Mouse (Mus musculus) heart, embryonic 11.5 days (tissue): ENCODE measurements around the gene Bfar. TPM values are rescaled to one million over a fixed set of nuclear protein-coding genes. Genes with fewer than 3 reads are reported as not detected.
"Not testable (repeated sequence)": the region's sequence is repeated elsewhere in the genome, so short reads cannot be mapped to it uniquely, and the experiment has no call there.

Experiments used
- ATAC-seq: fragments of 200-750 bp; cut with Nextera tagmentation; replicated peaks from 2 replicates; pipeline ENCODE4 v1.8.0; 2017; ENCODE audit warnings: moderate library complexity; ENCODE audit not compliant: insufficient number of reproducible peaks, low FRiP score, low TSS enrichment
- H3K27ac ChIP-seq: fragments of 300-500 bp; sonication (generic); 2 replicates; pipeline ENCODE4 v1.5.1; 2014; ENCODE audit warnings: mild to moderate bottlenecking, low read depth, low read length
- H3K27me3 ChIP-seq: fragments of 300-500 bp; sonication (generic); 2 replicates; pipeline ENCODE4 v1.6.1; 2014; ENCODE audit warnings: mild to moderate bottlenecking, low read length, mixed read lengths; ENCODE audit not compliant: control insufficient read depth, insufficient read depth
- H3K36me3 ChIP-seq: fragments of 300-500 bp; sonication (generic); 2 replicates; pipeline ENCODE4 v1.6.1; 2014; ENCODE audit warnings: mild to moderate bottlenecking, low read length, moderate library complexity, mixed read lengths; ENCODE audit not compliant: control insufficient read depth, insufficient read depth
- H3K4me1 ChIP-seq: fragments of 300-500 bp; sonication (generic); 2 replicates; pipeline ENCODE4 v1.6.1; 2014; ENCODE audit warnings: low read length; ENCODE audit not compliant: control insufficient read depth, insufficient read depth
- H3K4me2 ChIP-seq: fragments of 300-500 bp; sonication (generic); 2 replicates; pipeline ENCODE4 v1.6.1; 2014; ENCODE audit warnings: mild to moderate bottlenecking, moderate library complexity
- H3K4me3 ChIP-seq: fragments of 300-500 bp; sonication (generic); 2 replicates; pipeline ENCODE4 v1.5.1; 2014; ENCODE audit warnings: low read depth, low read length
- H3K9ac ChIP-seq: fragments of 300-500 bp; sonication (generic); 2 replicates; pipeline ENCODE4 v1.6.1; 2014; ENCODE audit warnings: mild to moderate bottlenecking, low read depth, low read length, moderate library complexity
- H3K9me3 ChIP-seq: fragments of 300-500 bp; sonication (generic); replicated peaks from 2 replicates; pipeline ENCODE4 v1.6.1; 2016; ENCODE audit warnings: low read length; ENCODE audit not compliant: control insufficient read depth
- WGBS: fragments of 180-500 bp; shearing (Covaris S2); extraction: QIAGEN DNeasy Blood & Tissue Kit; methylation state at CpG from one replicate; pipeline ENCODE4 v1.1.7; 2014; ENCODE audit not compliant: insufficient replicate concordance; 5-methylcytosine and 5-hydroxymethylcytosine counted together
- polyA plus RNA-seq: library from polyadenylated mRNA; unstranded; fragments of >200 nt; fragmentation: Nextera tagmentation; extraction: Ambion mirVana; gene quantifications from 2 replicates; pipeline ENCODE4 v1.2.1, GENCODE M21; 2014

Bfar gene
- polyA plus RNA-seq, 1 experiment from 2014 or later, result 35.9 TPM

DNA sequence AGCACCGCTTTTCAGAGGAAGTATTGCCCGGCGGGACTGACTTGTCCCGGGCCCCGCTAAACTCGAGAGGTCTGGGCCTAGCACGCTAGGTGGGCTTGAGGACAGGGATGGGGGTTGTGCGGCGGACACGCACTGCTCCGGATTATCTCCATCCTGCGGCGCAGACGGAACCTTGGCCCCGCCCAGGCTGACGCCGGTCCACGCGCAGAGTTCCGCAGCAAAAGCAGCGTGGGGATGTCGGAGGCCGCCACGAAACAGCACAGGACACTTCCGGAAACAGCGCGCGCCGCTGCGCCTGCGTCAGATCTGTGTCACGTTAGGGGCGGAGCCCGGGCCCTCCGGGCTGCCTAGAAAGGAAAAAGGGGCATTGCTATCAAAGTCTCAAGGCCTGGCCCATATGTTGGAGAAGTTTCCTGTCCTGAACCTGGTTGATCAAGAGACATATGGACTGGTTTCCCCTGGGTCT is 3.7 kb upstream of the Bfar start, which contains the start of gene Parn:
Gene Parn (minus strand): TSS at position 293 of the 466 bp plus-strand sequence.
- no peaks in the 10 kb centered on the region for H3K27me3 ChIP-seq
- ATAC-seq, result peak; percentile 82
- H3K4me2 ChIP-seq, result peak within 1 kb of the TSS; percentile 90
- WGBS, result under 1% methylated on average over 35 of the region's 35 CpGs
- H3K4me1 ChIP-seq, result peaks cover 16% of the 10 kb centered on the region
- no peaks in the 10 kb centered on the region for H3K9me3 ChIP-seq
- H3K9ac ChIP-seq, result peak within 1 kb of the TSS; percentile 85
- H3K36me3 ChIP-seq, result peaks cover 2% of the 10 kb centered on the region
- H3K27ac ChIP-seq, result peak within 1 kb of the TSS; percentile 75
- H3K4me3 ChIP-seq, result peak within 1 kb of the TSS; percentile 78

DNA sequence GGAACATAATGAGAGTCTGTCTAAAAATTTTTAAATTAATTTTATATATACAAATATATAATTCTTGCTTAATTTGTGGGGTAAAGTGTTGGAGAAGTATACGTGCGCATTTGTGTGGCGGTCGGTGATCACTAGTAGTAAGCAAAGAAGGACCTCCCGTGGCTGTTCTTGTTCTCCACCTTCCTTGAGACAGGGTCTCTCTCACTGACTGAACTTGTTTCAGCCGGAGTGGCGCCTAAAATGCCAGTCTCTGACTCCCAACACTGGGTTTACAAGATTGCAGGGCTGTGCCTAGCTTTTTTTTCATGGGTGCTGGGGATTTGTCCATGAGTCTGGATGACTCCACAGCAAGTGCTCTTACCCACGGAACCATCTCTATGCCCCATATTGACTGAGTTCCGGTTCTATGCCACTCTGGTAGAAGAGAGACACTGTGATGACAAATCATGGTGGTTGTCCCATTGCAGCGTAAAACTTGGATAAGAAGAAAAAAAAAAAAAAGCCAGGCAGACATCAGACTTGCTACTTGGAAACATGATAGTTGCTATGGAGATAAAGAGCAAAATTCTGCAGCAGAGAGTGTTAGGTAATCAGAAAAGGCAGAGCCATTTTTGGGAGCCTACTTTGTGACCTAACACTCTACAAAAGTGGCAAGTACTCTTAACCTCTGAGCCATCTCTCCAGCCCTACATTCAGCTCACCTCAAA is 3.1 kb upstream of the Bfar start:
- Histone ChIP-seq H3K36me3 (no peaks in the 10 kb centered on the region; the same call in 1 of the 2 replicates), H3K27ac (peak overlapping the region; percentile 75), H3K9ac (peak overlapping the region; percentile 85; the same call in 1 of the 2 replicates), H3K4me3 (peak overlapping the region; percentile 78), H3K4me1 (peaks cover 19% of the 10 kb centered on the region), H3K9me3 (no peaks in the 10 kb centered on the region), H3K27me3 (no peaks in the 10 kb centered on the region), H3K4me2 (peak overlapping the region; percentile 90)
- 68% methylated on average over 10 of the region's 10 CpGs for WGBS
- no peak for ATAC-seq

GRCm38 (mm10) chr16:13669282-13669681 is 2.4 kb upstream of the Bfar start:
- no peaks in the 10 kb centered on the region for H3K9me3 ChIP-seq
- no peaks in the 10 kb centered on the region; the same call in 1 of the 2 replicates for H3K36me3 ChIP-seq
- WGBS, result 95% methylated on average over 1 of the region's 1 CpGs
- no peak overlapping the region for H3K4me3 ChIP-seq
- peaks cover 19% of the 10 kb centered on the region for H3K4me1 ChIP-seq
- H3K27me3 ChIP-seq, result no peaks in the 10 kb centered on the region
- no peak overlapping the region for H3K27ac ChIP-seq
- no peak for ATAC-seq
- H3K4me2 ChIP-seq, result no peak overlapping the region
- no peak overlapping the region for H3K9ac ChIP-seq

- peak overlapping the region; percentile 84; the same call in 1 of the 2 replicates for H3K27ac ChIP-seq
- WGBS, result 72% methylated on average over 5 of the region's 5 CpGs
- not testable (repeated sequence) for H3K9me3 ChIP-seq, H3K27me3 ChIP-seq, ATAC-seq, H3K36me3 ChIP-seq, H3K9ac ChIP-seq
- H3K4me3 ChIP-seq, result peak overlapping the region; percentile 83; the same call in 1 of the 2 replicates
- peak overlapping the region; percentile 78; the same call in 1 of the 2 replicates for H3K4me2 ChIP-seq
- H3K4me1 ChIP-seq, result peaks cover 19% of the 10 kb centered on the region
These were observed 762 bp upstream of the Bfar start for GRCm38 (mm10) chr16:13670896-13671295.

DNA sequence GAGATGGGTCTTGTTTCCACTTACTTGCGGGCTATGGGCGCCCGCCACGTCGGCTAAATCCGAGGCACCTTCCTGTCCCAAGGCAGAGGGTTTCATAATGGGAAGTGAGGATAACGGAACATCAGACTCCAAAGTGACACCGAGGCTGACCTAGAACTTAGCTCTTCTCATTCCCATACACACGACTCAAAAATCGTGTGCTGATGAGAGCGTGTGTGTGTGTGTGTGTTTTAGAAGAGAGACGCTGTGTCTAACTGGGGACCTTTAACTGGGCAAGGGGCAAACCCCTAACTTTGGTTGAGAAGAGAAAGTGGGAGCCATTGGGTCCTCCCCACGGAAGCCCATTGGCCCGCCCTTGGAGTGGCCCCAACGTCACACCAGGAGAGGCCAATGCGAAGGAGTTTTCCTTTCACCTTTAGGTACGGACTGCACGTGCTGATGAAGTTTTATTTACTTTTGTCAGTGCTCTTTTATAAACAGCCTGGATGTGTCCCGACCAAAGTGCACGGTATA is 784 bp downstream of the Bfar start:
- peaks cover 4% of the 10 kb centered on the region; the same call in 1 of the 2 replicates for H3K36me3 ChIP-seq
- peak overlapping the region; percentile 84 for H3K27ac ChIP-seq

GRCm38 (mm10) chr16:13673114-13673513 is 1.5 kb downstream of the Bfar start:
- Histone ChIP-seq H3K4me1 (peaks cover 13% of the 10 kb centered on the region), H3K27me3 (no peaks in the 10 kb centered on the region), H3K9ac (no peak overlapping the region), H3K4me2 (peak overlapping the region; percentile 78), H3K27ac (no peak overlapping the region), H3K9me3 (no peaks in the 10 kb centered on the region), H3K4me3 (peak overlapping the region; percentile 83), H3K36me3 (peaks cover 7% of the 10 kb centered on the region; the same call in 1 of the 2 replicates)
- WGBS, result 77% methylated on average over 5 of the region's 5 CpGs
- no peak for ATAC-seq

More for the DNA sequence above, 784 bp downstream of the Bfar start:
- 1% methylated on average over 20 of the region's 20 CpGs for WGBS
- Histone ChIP-seq H3K4me3 (peak overlapping the region; percentile 83), H3K4me2 (peak overlapping the region; percentile 78), H3K27me3 (no peaks in the 10 kb centered on the region), H3K4me1 (peaks cover 14% of the 10 kb centered on the region), H3K9ac (peak overlapping the region; percentile 95), H3K9me3 (no peaks in the 10 kb centered on the region)
- peak; percentile 58 for ATAC-seq

- Histone ChIP-seq H3K4me1 (peaks cover 7% of the 10 kb centered on the region; the same call in 1 of the 2 replicates), H3K27me3 (no peaks in the 10 kb centered on the region), H3K4me2 (no peak overlapping the region), H3K9ac (no peak overlapping the region), H3K9me3 (no peaks in the 10 kb centered on the region), H3K36me3 (peaks cover 7% of the 10 kb centered on the region; the same call in 1 of the 2 replicates), H3K27ac (no peak overlapping the region), H3K4me3 (no peak overlapping the region)
- no peak for ATAC-seq
- WGBS, result 90% methylated on average over 3 of the region's 3 CpGs
These were observed 2.9 kb downstream of the Bfar start for GRCm38 (mm10) chr16:13674511-13674910.

DNA sequence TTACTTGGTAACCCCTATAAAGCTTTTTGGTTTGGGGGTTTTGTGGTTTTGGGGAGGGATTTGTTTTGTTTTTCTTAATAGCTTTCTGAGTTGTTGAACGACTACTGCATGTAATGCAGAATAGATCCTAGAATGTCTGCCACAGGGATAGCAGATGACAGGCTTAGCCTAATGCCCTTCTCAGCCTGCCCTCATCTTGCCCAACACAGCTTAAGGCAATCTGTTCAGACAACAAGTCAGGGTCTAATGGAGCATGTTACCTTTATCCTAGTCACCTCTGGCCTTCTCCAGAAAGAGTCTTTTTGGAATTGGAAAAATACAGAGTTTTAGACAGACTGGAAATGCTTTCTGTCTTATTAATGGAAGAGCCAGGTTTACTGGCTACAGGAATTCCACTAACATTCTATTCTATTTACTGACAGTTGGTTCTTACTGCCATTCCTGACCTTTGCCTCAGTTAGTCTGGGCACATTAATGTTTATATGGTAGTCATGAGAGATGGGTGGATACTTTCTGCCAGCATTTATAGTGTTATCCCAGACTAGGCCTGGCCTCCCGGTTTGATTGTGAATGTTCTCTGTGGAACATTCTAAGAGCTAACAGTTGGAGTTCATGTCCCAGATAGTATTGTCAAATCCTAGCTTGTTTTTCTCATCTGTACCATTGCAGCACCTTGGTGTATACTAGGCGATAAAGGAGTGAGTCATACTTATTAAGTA is 7.1 kb downstream of the Bfar start:
- H3K9ac ChIP-seq, result no peak overlapping the region
- 90% methylated on average over 3 of the region's 3 CpGs for WGBS
- no peak overlapping the region for H3K4me2 ChIP-seq
- H3K9me3 ChIP-seq, result no peaks in the 10 kb centered on the region
- H3K36me3 ChIP-seq, result peaks cover 7% of the 10 kb centered on the region
- no peak for ATAC-seq
- H3K27ac ChIP-seq, result no peak overlapping the region
- no peaks in the 10 kb centered on the region for H3K4me1 ChIP-seq
- no peak overlapping the region for H3K4me3 ChIP-seq
- no peaks in the 10 kb centered on the region for H3K27me3 ChIP-seq
